Mouse (Mus musculus) lung, embryonic 15.5 days (tissue): Measurements from ENCODE around the gene Cul3. TPM values are rescaled to one million over a fixed set of nuclear protein-coding genes. Genes with fewer than 3 reads are reported as not detected.
A peak's percentile ranks its signal among the peaks of the same experiment; 100 is the strongest.

Source experiments
- ATAC-seq: fragments of 200-750 bp; cut with Nextera tagmentation; 2 replicates; pipeline ENCODE4 v1.8.0; 2017; ENCODE audit warnings: moderate number of reproducible peaks, borderline replicate concordance; ENCODE audit not compliant: low FRiP score, low TSS enrichment; ENCODE audit errors: extremely low read depth
- H3K27ac ChIP-seq: fragments of 300-500 bp; sonication (generic); 2 replicates; pipeline ENCODE4 v1.5.1; 2015; ENCODE audit warnings: moderate library complexity, mild to moderate bottlenecking, inconsistent platforms
- H3K27me3 ChIP-seq: fragments of 300-500 bp; sonication (generic); 2 replicates; pipeline ENCODE4 v1.6.1; 2015; ENCODE audit warnings: inconsistent platforms
- H3K36me3 ChIP-seq: fragments of 300-500 bp; sonication (generic); 2 replicates; pipeline ENCODE4 v1.6.1; 2015; ENCODE audit warnings: inconsistent platforms
- H3K4me1 ChIP-seq: fragments of 300-500 bp; sonication (generic); 2 replicates; pipeline ENCODE4 v1.6.1; 2015; ENCODE audit warnings: inconsistent platforms
- H3K4me2 ChIP-seq: fragments of 300-500 bp; sonication (generic); 2 replicates; pipeline ENCODE4 v1.6.1; 2015; ENCODE audit warnings: inconsistent platforms, mild to moderate bottlenecking, moderate library complexity
- H3K4me3 ChIP-seq: fragments of 300-500 bp; sonication (generic); 2 replicates; pipeline ENCODE4 v1.5.1; 2015; ENCODE audit warnings: mild to moderate bottlenecking, inconsistent platforms
- H3K9ac ChIP-seq: fragments of 300-500 bp; sonication (generic); 2 replicates; pipeline ENCODE4 v1.6.1; 2015; ENCODE audit warnings: inconsistent platforms
- H3K9me3 ChIP-seq: fragments of 300-500 bp; sonication (generic); 2 replicates; pipeline ENCODE4 v1.6.1; 2016; ENCODE audit warnings: inconsistent platforms
- WGBS: fragments of 180-500 bp; shearing (Covaris S2); methylation state at CpG from one replicate; pipeline ENCODE4 v1.1.7; 2015; 5-methylcytosine and 5-hydroxymethylcytosine counted together
- polyA plus RNA-seq: library from polyadenylated mRNA; unstranded; fragments of >200 nt; fragmentation: Nextera tagmentation; extraction: Ambion mirVana; gene quantifications from 2 replicates; pipeline ENCODE4 v1.2.1, GENCODE M21; 2015

The Cul3 gene
- polyA plus RNA-seq, 1 experiment from 2014 or later = 30.8 TPM

DNA sequence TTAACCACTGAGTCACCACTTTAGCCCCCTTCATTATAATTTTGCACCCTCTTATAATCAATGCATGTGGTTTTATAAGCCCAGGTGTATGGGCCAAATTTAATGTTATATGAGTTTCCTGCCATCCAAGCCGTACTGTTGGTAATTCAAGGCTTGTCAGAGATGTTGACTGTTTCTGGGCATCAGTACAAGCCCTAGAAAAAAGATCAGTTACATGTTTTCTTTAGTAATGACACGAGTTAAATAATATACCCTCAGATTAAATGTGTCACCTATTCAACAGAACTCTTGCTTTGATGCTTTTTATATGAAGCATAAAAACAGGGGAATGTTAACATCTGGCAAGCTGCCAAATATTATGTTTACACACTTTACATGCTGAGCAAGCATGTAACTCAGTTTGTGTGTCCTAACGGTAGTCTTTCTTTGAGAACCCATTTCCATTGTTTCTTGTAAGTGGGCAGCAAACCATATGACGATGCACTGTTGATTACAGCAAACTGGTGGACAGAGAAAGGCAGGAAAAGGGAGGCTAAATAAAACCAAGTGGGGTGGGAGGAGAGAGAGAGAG, 19.8 kb upstream of the Cul3 start:
- Histone ChIP-seq H3K4me3 (no peak overlapping the region), H3K27ac (no peak overlapping the region), H3K4me2 (no peak overlapping the region), H3K36me3 (no peaks in the 10 kb centered on the region), H3K27me3 (no peaks in the 10 kb centered on the region), H3K9me3 (no peaks in the 10 kb centered on the region), H3K4me1 (no peaks in the 10 kb centered on the region), H3K9ac (no peak overlapping the region)
- WGBS = 30% methylated on average over 4 of the region's 4 CpGs
- no peak for ATAC-seq

DNA sequence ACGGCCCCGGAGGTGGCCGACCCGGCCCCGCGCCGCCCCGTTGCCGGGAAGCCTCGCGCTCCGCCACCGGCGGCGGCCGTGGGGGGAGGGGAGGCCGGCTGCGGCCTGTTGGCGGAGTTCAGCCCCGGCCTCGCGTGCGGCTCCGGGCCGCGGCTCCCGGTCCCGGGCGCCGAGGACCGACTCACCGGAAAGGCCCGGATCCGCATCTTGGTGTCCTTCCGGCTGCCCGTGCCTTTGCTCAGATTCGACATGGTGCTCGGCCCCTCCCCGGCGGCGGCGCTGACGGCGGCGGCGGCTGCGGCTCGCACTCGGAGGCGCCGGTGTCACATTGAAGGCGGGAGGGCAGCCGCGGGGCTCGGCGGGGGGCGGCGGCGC, 232 bp downstream of the Cul3 start:
- 0% methylated on average over 21 of the region's 59 CpGs for WGBS
- peak overlapping the region; percentile 98 for H3K4me3 ChIP-seq
- peaks cover 19% of the 10 kb centered on the region for H3K4me1 ChIP-seq
- H3K27ac ChIP-seq = peak overlapping the region; percentile 96
- ATAC-seq = peak; percentile 9; the same call in 1 of the 2 replicates
- no peaks in the 10 kb centered on the region for H3K27me3 ChIP-seq
- peak overlapping the region; percentile 79 for H3K4me2 ChIP-seq
- peak overlapping the region; percentile 98 for H3K9ac ChIP-seq
- no peaks in the 10 kb centered on the region for H3K9me3 ChIP-seq
- no peaks in the 10 kb centered on the region for H3K36me3 ChIP-seq

DNA sequence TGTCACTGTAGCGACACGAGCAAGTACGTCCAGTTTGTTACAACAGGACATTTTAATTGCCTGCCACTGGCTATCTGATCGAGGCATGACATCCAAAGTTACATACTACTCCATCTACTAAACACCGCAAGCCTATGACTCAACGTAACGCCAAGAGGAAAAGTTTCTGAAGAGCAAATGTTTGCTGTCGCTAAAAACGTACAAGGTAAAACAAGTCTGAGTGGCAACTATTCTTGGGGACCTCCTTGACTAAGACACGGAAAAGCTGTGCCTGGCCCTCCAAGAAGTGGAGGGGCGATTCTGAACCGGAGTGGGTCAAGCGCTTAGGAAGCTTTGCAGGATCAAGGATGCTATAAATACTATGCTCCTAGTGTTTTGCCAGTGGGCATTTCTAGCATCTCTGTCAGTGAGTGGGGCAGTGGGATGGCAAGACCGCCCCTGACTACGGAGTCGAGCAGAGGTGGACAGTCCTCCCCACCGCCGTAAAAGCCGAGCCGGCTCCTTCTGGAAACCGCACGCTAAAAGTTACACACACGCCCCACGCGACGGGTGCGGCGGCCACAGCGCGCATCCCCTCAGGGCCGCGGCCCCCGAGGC, 757 bp downstream of the Cul3 start:
- no peaks in the 10 kb centered on the region for H3K9me3 ChIP-seq
- H3K4me3 ChIP-seq = peak overlapping the region; percentile 98
- WGBS = under 1% methylated on average over 33 of the region's 33 CpGs
- ATAC-seq = no peak
- H3K27ac ChIP-seq = peak overlapping the region; percentile 96
- H3K4me2 ChIP-seq = peak overlapping the region; percentile 79
- peak overlapping the region; percentile 98 for H3K9ac ChIP-seq
- peaks cover 19% of the 10 kb centered on the region for H3K4me1 ChIP-seq
- H3K36me3 ChIP-seq = no peaks in the 10 kb centered on the region
- H3K27me3 ChIP-seq = no peaks in the 10 kb centered on the region

DNA sequence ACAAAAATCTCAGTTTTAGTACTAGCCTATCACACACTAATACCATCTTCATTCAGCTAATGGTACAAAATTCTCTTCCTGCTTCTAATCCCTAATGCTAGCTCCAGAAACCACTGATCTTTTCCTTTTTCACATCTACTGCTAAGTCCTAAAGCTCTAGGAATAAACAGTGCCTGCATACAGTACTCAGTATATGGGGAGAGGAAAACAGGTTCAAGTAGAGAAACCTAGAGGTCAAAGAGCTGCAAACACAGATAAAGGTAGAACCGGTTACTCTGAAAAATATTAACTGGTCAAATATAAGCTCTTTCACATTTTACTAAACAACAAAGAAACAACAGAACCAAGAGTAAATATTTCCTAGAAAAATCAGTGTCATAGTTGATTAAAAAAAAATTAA, 1.9 kb downstream of the Cul3 start:
- Histone ChIP-seq H3K4me1 (peaks cover 27% of the 10 kb centered on the region), H3K4me2 (peak overlapping the region; percentile 79), H3K9me3 (no peaks in the 10 kb centered on the region), H3K27me3 (no peaks in the 10 kb centered on the region), H3K9ac (peak overlapping the region; percentile 31; the same call in 1 of the 2 replicates), H3K4me3 (peak overlapping the region; percentile 98), H3K36me3 (no peaks in the 10 kb centered on the region), H3K27ac (no peak overlapping the region)
- WGBS = 6% methylated on average over 1 of the region's 1 CpGs
- no peak for ATAC-seq

DNA sequence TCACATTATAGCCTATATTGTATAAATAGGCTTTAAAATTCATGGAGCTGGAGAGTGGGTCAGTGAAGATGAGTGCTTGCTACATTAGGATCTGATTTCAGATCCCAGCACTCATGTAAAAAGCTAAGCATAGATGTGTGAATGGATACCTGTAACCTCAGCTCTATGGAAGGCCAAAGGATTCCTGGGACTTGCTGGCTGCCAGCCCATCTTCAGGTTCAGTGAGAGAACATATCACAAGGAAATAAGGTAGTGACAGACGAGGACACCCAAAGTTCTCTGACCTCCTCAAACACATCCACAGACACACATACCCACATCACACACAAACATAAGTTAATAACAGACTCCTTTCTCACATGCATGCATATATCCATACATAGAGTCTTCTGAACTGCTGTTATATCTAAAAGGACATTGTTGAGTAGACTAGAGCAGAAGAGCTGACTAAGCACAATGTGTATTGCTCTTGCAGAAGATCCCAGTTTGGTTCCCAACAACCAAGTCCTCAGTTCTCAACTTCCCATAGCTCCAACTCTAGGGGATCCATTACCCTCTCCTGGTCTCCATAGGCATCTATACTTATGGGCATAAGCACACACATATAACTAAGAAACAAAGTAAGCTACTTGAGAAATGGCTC, 4.4 kb downstream of the Cul3 start:
- H3K36me3 ChIP-seq = no peaks in the 10 kb centered on the region
- ATAC-seq = no peak
- H3K4me2 ChIP-seq = no peak overlapping the region
- WGBS = 82% methylated on average over 1 of the region's 1 CpGs
- H3K9ac ChIP-seq = no peak overlapping the region
- no peaks in the 10 kb centered on the region for H3K27me3 ChIP-seq
- H3K4me3 ChIP-seq = no peak overlapping the region
- no peak overlapping the region for H3K27ac ChIP-seq
- peaks cover 29% of the 10 kb centered on the region for H3K4me1 ChIP-seq
- no peaks in the 10 kb centered on the region for H3K9me3 ChIP-seq

DNA sequence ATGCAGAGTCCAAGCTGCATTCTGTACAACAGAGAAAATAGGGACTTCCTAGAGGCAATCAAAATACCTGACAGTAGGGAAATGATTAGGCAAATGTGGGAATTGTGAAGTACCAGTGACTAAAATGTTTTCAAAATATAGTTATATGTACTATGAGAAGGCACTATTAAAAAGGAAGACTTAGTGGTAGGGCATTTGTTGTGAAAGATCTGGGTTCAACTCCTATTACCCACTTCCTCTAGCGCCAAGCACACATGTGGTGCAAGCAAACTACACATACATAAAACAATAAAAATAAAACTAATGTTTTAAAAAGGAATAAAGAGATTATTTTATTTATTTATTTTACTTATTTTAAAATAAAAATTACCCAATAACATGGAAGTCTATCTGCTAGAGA, 5.2 kb downstream of the Cul3 start:
- H3K27ac ChIP-seq = no peak overlapping the region
- no peaks in the 10 kb centered on the region for H3K27me3 ChIP-seq
- H3K36me3 ChIP-seq = no peaks in the 10 kb centered on the region
- no peak overlapping the region for H3K9ac ChIP-seq
- H3K4me2 ChIP-seq = no peak overlapping the region
- WGBS = 94% methylated on average over 1 of the region's 1 CpGs
- ATAC-seq = no peak
- H3K4me3 ChIP-seq = no peak overlapping the region
- H3K4me1 ChIP-seq = peaks cover 33% of the 10 kb centered on the region
- H3K9me3 ChIP-seq = no peaks in the 10 kb centered on the region

DNA sequence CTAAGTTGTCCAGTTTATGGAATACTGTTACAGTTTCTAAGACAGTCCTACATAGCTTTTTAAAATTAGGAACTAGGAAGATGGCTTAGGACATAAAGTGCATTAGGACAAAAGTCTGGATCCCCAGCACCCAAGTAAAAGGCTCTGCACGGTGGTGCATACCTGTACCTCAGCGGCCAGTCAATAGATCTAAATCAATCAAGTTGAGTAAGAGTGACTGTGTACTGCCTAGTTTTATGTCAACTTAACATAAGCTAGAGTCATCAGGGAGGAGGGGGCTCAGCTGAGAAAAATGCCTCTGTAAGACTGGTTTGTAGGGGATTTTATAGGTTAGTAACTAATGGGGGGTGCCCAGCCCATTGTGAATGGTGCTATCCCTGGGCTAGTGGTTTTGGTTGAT, 9.3 kb downstream of the Cul3 start:
- H3K4me3 ChIP-seq = no peak overlapping the region
- H3K9me3 ChIP-seq = no peaks in the 10 kb centered on the region
- no peak for ATAC-seq
- H3K9ac ChIP-seq = no peak overlapping the region
- no peaks in the 10 kb centered on the region for H3K36me3 ChIP-seq
- H3K27me3 ChIP-seq = no peaks in the 10 kb centered on the region
- no peak overlapping the region for H3K27ac ChIP-seq
- no peak overlapping the region for H3K4me2 ChIP-seq
- 60% methylated on average over 2 of the region's 2 CpGs for WGBS
- peaks cover 21% of the 10 kb centered on the region for H3K4me1 ChIP-seq

DNA sequence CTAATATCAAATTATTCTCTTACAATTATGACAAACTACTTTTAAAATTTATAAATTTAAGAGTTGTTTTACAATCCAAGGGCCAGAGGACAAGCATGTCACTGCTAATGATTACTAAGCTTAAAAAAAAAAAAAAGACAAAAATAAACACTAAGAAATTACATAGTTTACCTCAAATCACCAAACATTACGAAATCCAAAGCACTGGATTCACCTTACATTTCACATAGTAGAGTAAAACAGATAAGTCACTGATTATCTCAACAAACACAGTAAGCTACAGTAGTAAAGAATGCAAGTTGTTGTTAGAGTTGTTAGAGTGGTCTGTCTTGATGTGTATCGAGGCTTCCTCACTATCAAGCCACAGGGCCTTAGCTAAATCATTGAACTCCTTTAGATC, 14.5 kb downstream of the Cul3 start:
- ATAC-seq = no peak
- no peak overlapping the region for H3K27ac ChIP-seq
- no peak overlapping the region for H3K4me3 ChIP-seq
- WGBS = 88% methylated on average over 2 of the region's 2 CpGs
- H3K4me2 ChIP-seq = no peak overlapping the region
- peaks cover 2% of the 10 kb centered on the region; the same call in 1 of the 2 replicates for H3K4me1 ChIP-seq
- no peak overlapping the region for H3K9ac ChIP-seq
- no peaks in the 10 kb centered on the region for H3K36me3 ChIP-seq
- no peaks in the 10 kb centered on the region for H3K27me3 ChIP-seq
- H3K9me3 ChIP-seq = no peaks in the 10 kb centered on the region

DNA sequence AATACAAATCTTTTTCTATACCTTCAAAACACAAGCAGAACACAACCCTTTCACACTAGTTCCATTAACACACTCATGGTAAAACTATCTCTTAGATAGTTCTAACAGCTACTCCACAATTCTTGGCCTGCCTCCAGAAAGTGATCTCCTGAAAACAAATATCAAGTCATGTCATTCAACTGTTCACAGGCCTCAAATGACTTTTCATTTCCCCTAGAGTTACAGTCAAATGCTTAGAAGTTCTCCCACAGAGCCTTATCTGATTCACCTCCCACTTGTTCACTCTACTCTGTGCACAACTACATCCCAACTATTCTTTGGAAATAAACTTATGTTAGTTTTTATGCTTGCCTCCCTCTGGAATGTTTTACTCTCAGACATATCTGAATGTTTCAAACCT, 15.9 kb downstream of the Cul3 start:
- H3K4me1 ChIP-seq = no peaks in the 10 kb centered on the region
- no peaks in the 10 kb centered on the region for H3K27me3 ChIP-seq
- H3K4me2 ChIP-seq = no peak overlapping the region
- ATAC-seq = no peak
- H3K9me3 ChIP-seq = no peaks in the 10 kb centered on the region
- no peak overlapping the region for H3K4me3 ChIP-seq
- H3K36me3 ChIP-seq = no peaks in the 10 kb centered on the region
- H3K9ac ChIP-seq = no peak overlapping the region
- no peak overlapping the region for H3K27ac ChIP-seq

DNA sequence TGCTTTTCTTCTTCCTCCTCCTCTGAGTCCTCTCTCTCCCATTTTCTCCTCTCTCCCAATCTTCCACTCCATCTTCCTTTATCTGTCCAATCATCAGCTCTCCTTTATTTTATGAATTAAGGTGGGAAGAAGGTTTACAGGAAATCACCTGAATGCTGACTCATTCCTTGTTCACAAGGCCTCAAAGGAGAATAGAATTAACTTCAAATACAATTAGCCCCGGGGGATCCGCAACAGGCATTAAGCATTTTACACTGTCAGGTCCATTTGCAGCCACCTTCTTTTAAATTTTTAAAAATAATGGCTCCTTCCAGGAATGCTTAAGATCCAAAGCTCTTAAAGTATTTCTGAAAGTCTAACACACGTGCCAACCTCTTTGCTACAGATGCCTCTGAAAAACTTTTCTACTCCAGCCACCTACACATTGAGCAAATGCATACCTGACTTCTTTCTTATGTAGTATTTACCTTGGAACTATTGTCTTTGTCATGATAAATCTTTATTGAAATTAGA, 24.7 kb downstream of the Cul3 start:
- Histone ChIP-seq H3K27me3 (no peaks in the 10 kb centered on the region), H3K9ac (no peak overlapping the region), H3K36me3 (no peaks in the 10 kb centered on the region), H3K9me3 (no peaks in the 10 kb centered on the region), H3K4me1 (no peaks in the 10 kb centered on the region), H3K4me2 (no peak overlapping the region), H3K27ac (no peak overlapping the region), H3K4me3 (no peak overlapping the region)
- 82% methylated on average over 3 of the region's 3 CpGs for WGBS
- no peak for ATAC-seq

DNA sequence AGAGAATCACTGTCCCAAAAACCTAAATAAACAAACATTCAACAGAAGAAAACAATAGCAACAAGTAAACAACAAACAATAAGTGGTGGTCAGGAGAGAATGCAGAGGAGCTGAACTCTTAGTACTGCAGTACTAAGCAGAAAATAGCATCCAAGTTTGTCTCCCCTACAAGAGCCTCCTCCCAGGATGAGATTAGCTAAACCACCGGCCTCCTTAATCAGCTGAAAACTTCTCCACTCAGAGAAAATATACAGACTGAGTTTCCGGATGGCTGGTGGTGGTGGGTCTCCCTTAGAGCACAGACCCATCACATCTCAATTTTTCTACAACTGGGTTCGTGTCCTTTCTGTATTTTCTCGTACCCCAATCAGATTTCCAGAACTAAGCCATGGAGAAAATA, 47.0 kb downstream of the Cul3 start:
- no peaks in the 10 kb centered on the region for H3K27me3 ChIP-seq
- H3K4me1 ChIP-seq = no peaks in the 10 kb centered on the region
- H3K9me3 ChIP-seq = no peaks in the 10 kb centered on the region
- no peak overlapping the region for H3K4me3 ChIP-seq
- H3K9ac ChIP-seq = no peak overlapping the region
- H3K27ac ChIP-seq = no peak overlapping the region
- WGBS = 64% methylated on average over 4 of the region's 4 CpGs
- H3K36me3 ChIP-seq = no peaks in the 10 kb centered on the region
- ATAC-seq = no peak
- H3K4me2 ChIP-seq = no peak overlapping the region

DNA sequence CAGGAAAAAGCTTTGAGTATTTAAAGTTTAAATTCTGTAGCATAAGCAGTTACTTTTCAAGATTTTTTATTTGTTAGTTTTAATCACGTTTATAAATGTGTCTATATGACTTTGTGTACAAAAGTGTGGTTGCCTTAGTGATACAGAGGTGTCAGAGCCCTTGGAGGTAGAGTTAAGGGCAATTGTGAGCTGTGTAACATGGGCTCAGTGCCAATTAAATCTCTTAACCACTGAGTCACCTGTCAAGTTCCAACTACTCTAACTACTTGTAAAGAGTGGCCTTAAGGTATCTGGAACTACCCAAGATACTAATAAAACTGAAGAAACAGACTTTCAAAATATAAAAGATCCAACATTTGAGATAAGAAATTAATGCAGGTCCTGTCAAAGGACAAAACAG, 61.5 kb downstream of the Cul3 start:
- Histone ChIP-seq H3K27me3 (no peaks in the 10 kb centered on the region), H3K4me3 (no peak overlapping the region), H3K4me1 (no peaks in the 10 kb centered on the region), H3K4me2 (no peak overlapping the region), H3K27ac (no peak overlapping the region), H3K36me3 (peaks cover 41% of the 10 kb centered on the region), H3K9me3 (no peaks in the 10 kb centered on the region), H3K9ac (no peak overlapping the region)
- 59% methylated on average over 1 of the region's 1 CpGs for WGBS
- ATAC-seq = no peak
